In genomic region chr1:137225418-137225817, GRCm38 (mm10) we compare ENCODE assay signal across 8 mouse cellular contexts.
DNase-seq lines count a peak whose midpoint lies in the region; ATAC-seq and TF ChIP-seq lines count a peak whose summit lies in the region.

No protein-coding gene starts in this region.

- peak; percentile 76 for TF ChIP-seq CTCF in brain, embryonic 14.5 days (IDR thresholded peaks at IDR 0.05; ENCODE audit: borderline replicate concordance, extremely low read depth, insufficient read depth, insufficient read length)

- no peaks in the 10 kb centered on the region; the same call in 1 of the 2 replicates for H3K4me1 ChIP-seq in hindbrain, embryonic 11.5 days (replicated peaks; ENCODE audit: control insufficient read depth, insufficient read depth, low read length)
- peaks cover 5% of the 10 kb centered on the region; the same call in 1 of the 2 replicates for H3K4me1 ChIP-seq in midbrain, embryonic 16.5 days (ENCODE audit: control insufficient read depth, insufficient read depth, low read length)

- intact Hi-C loops in left cerebral cortex, postnatal 36 days (cut with DNase I), result loop anchor here (2.0 to 10.0 kb wide), 3 partner anchors 271 to 675 kb away; no protein-coding TSS in a partner anchor

- H3K27me3 ChIP-seq in hindbrain, embryonic 11.5 days (ENCODE audit: control insufficient read depth, insufficient read depth, low read length), result no peaks in the 10 kb centered on the region
- H3K27me3 ChIP-seq in midbrain, embryonic 16.5 days (ENCODE audit: control insufficient read depth, insufficient read depth, low read depth, low read length), result no peaks in the 10 kb centered on the region

- H3K27ac ChIP-seq in hindbrain, embryonic 11.5 days (ENCODE audit: low read depth, low read length), result no peak overlapping the region
- H3K27ac ChIP-seq in midbrain, embryonic 16.5 days (ENCODE audit: low read length), result no peak overlapping the region

- ATAC-seq in hindbrain, embryonic 11.5 days (ENCODE audit: low FRiP score), result no peak
- peak; percentile 75; the same call in 1 of the 2 replicates for ATAC-seq in midbrain, embryonic 16.5 days

- H3K4me2 ChIP-seq in hindbrain, embryonic 11.5 days (replicated peaks; ENCODE audit: low read depth, low read length), result no peak overlapping the region
- H3K4me2 ChIP-seq in midbrain, embryonic 16.5 days (ENCODE audit: low read length), result no peak overlapping the region

- no peak for TF ChIP-seq POLR2A in brain, embryonic 14.5 days (IDR thresholded peaks at IDR 0.05; ENCODE audit: borderline replicate concordance, extremely low read depth, insufficient read depth, insufficient read length, poor library complexity, severe bottlenecking)

- peak; percentile 42 for DNase-seq in left cerebral cortex, adult 11 months (ENCODE audit: low spot score)
- no peak for DNase-seq in left cerebral cortex, postnatal 36 days (ENCODE audit: low spot score in 2 of 2)
- peak; percentile 91 for DNase-seq in brain, embryonic 14.5 days (ENCODE audit: low read depth)
- DNase-seq in hindbrain, embryonic 11.5 days (ENCODE audit: low spot score), result peak; percentile 71
- peak; percentile 24 to 75 for DNase-seq in layer of hippocampus, postnatal 14 days (ENCODE audit: low spot score in 2 of 2)
- DNase-seq in spleen, postnatal 10 days (ENCODE audit: low spot score in 2 of 2), result no peak
- DNase-seq in spleen, postnatal 36 days (ENCODE audit: low spot score in 2 of 2), result no peak

- H3K9me3 ChIP-seq in hindbrain, embryonic 11.5 days (ENCODE audit: control insufficient read depth, low read length), result no peaks in the 10 kb centered on the region
- no peaks in the 10 kb centered on the region; the same call in 1 of the 2 replicates for H3K9me3 ChIP-seq in midbrain, embryonic 16.5 days (replicated peaks; ENCODE audit: control insufficient read depth, low read length, poor library complexity, severe bottlenecking)

- H3K36me3 ChIP-seq in hindbrain, embryonic 11.5 days (ENCODE audit: control insufficient read depth, insufficient read depth, low read length), result no peaks in the 10 kb centered on the region
- no peaks in the 10 kb centered on the region for H3K36me3 ChIP-seq in midbrain, embryonic 16.5 days (ENCODE audit: control insufficient read depth, insufficient read depth, low read length)

- 35% methylated on average over 3 of the region's 3 CpGs for WGBS in hindbrain, embryonic 11.5 days
- WGBS in midbrain, embryonic 16.5 days, result 21% methylated on average over 3 of the region's 3 CpGs

- no peak overlapping the region for H3K4me3 ChIP-seq in hindbrain, embryonic 11.5 days (ENCODE audit: low read depth, low read length)
- H3K4me3 ChIP-seq in midbrain, embryonic 16.5 days (ENCODE audit: low read depth, low read length), result no peak overlapping the region

- no peak overlapping the region for H3K9ac ChIP-seq in hindbrain, embryonic 11.5 days (ENCODE audit: low read depth, low read length)
- H3K9ac ChIP-seq in midbrain, embryonic 16.5 days (ENCODE audit: low read depth, low read length), result no peak overlapping the region

Comparison
In these comparisons a context has a peak if more than half of its experiments do, and no peak if none do; other contexts are left out.
1. DNase-seq: peak in left cerebral cortex, adult 11 months (single experiment), brain, embryonic 14.5 days (single experiment), hindbrain, embryonic 11.5 days (single experiment) and layer of hippocampus, postnatal 14 days (2 of 2); none in left cerebral cortex, postnatal 36 days (0 of 2), spleen, postnatal 10 days (0 of 2) and spleen, postnatal 36 days (0 of 2).